1 mouse cellular context compared by ENCODE assay signal in genomic region chr17:85690323-85690968, GRCm38 (mm10).
TF ChIP-seq lines count a peak whose summit lies in the region.

No protein-coding gene starts in this region.

TF ChIP-seq in MEL, 35 proteins besides CTCF, POLR2A, EP300 and RAD21 (continued from another document):
- TF ChIP-seq ETS1 (IDR thresholded peaks at IDR 0.05; ENCODE audit: low read depth, low read length) = no peak
- no peak for TF ChIP-seq JUND (IDR thresholded peaks at IDR 0.05; ENCODE audit: low read depth, low read length)
- TF ChIP-seq GATA1 (IDR thresholded peaks at IDR 0.05; ENCODE audit: low read depth, low read length) = no peak
- TF ChIP-seq TCF12 (IDR thresholded peaks at IDR 0.05; ENCODE audit: low read depth, low read length) = no peak
- no peak for TF ChIP-seq KAT2A (conservative IDR thresholded peaks at IDR 0.05; ENCODE audit: low read depth, low read length)
